Mouse (Mus musculus) gastrocnemius, postnatal 36 days (tissue): Measurements from ENCODE around the gene Usp50. TPM values are rescaled to one million over a fixed set of nuclear protein-coding genes. Genes with fewer than 3 reads are reported as not detected.

Source experiments
- DNase-seq, 2 experiments: peaks; one replicate each; pipeline ENCODE4 v3.0.0; 2022
- intact Hi-C: fragments of 180-260 bp; cut with DNase I; formaldehyde crosslinking; loops from one replicate; pipeline ENCODE4 v1.15.1; 2025
- total RNA-seq, 2 experiments: library from RNA; stranded (reverse); gene quantifications; 2 replicates each; pipeline ENCODE4 v1.2.3; 2021

Gene Usp50
- total RNA-seq, 2 experiments from 2014 or later: 0.32 to 0.33 TPM

DNA sequence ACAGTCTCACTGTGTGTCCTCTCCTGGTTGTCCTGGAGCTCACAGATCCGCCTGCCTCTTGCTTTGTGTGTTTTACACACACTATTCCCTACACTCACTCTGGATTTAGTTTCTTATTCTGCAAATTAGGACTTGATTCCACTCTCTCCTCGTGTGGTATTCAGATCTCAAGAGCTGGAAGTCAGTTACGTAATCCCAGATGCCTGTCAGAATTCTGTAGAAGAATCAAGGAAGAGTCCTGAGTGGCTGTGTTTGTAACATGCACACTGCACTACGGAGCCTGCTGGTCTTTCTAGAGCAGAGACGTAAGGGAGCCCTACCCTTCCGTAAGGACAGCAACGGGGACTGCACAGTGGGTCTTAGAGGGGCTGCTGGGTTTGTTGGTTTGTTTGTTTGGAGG lies 23.9 kb downstream of the Usp50 start:
- intact Hi-C loops: no loop called here
- no peak for DNase-seq

DNA sequence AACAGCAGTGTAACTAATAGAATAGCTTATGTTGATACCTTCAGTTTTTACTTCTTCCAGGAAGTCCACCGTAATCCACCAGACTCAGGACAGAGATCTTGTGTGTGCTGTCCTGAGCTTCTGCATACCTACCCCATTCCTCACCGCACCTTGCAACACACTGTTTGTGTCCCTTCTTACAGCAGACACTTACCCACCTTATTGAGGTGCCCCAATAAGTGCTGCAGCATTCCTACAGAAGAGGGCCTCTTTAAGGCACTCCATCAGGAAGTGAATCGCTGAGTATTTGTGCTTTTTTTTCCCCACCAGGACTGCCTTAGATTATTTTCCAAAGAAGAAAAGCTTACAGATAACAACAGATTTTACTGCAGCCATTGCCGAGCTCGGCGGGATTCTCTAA lies 27.6 kb downstream of the Usp50 start:
- intact Hi-C loops: no loop called here

DNA sequence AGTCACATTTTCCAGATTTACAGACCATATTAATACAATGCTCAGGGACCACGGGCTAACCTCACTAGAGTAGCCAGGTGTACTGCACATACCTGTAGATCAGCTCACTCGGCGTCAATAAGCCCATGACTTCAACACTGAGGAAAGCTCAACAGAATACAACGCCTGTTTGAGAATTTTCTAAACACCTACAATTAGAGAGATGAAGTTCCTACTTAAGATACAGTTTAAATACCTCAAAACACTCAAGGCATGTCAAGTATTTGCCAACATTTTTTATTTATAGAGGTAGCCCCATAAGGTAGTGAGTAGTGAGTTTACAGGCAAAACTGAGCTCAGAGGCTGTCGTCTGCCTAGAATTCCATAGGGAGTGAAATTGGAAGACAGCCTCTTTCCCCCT lies 39.9 kb downstream of the Usp50 start:
- no peak for DNase-seq
- intact Hi-C loops: no loop called here

More for the DNA sequence above, 27.6 kb downstream of the Usp50 start:
- no peak for DNase-seq

DNA sequence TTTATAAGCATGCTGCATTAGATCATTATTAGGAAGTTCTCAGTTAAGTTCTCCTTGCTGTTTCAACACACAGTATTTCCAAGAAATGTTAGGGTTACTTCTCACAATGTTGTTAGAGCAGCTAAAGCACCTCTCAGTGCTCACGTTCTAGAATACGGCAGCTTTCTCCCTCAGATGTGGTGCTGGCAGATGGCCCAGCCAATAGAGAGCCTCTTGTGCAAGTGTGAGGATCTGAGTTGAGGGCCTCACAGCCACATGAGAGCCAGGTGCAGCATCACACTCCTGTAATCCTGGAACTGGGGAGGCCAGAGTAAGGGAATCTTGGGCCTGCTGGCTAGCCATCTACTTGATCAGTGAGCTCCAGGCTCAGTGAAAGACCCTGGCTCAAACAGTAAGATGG lies 43.0 kb downstream of the Usp50 start:
- intact Hi-C loops: no loop called here
- DNase-seq: no peak

DNA sequence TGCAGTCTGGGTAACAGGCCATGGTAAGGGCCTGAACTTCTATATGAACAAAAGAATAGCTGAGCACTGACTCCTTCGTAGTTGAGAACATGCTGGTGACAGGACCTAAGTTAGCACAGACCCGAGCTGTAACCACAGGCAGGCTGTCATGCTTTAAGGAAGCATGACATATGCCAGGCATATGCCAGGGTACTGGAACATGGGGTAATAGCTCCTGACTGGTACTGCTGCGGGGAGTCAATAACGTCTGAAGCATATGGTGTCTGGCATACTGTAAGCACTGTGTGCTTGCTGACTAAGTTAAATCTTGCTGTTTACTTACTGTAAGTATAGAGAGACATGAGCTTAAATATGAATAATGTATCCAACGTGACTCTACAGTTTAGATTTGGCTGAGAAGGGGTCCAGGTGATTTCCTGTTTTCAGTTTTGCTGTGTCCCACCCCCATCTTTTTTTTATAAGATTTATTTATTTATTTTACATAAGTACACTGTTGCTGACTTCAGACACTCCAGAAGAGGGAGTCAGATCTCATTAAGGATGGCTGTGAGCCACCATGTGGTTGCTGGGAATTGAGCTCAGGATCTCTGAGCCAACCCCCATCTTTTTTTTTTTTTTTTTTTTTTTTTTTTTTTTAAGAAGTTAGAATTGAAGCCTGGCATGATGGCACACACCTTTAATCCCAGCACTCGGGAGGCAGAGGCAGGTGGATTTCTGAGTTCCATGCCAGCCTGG lies 47.8 kb downstream of the Usp50 start:
- intact Hi-C loops: loop anchor here (10.0 kb wide), 1 partner anchor 279 kb away; no protein-coding TSS in a partner anchor

DNA sequence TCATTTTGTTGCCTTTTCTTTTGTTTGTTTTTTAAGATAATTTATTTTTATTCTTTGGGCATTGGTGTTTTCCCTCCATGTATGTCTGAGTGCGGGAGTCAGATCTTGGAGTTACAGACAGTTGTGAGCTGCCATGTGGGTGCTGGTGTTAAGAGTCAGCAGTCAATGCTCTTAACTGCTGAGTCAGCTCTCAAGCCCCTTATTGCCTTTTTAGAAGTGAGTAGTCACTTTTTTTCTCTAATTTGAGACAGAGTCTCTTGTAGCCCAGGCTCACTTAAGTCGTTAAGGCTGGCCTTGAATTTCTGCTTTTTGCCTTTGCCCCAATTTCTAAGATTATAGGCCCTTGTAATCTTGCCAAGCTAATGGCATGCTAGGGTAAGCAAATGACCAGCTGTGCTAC lies 52.8 kb downstream of the Usp50 start:
- no peak for DNase-seq
- intact Hi-C loops: loop anchor here (10.0 kb wide), 1 partner anchor 284 kb away; no protein-coding TSS in a partner anchor

More for the DNA sequence above, 47.8 kb downstream of the Usp50 start:
- DNase-seq: no peak

DNA sequence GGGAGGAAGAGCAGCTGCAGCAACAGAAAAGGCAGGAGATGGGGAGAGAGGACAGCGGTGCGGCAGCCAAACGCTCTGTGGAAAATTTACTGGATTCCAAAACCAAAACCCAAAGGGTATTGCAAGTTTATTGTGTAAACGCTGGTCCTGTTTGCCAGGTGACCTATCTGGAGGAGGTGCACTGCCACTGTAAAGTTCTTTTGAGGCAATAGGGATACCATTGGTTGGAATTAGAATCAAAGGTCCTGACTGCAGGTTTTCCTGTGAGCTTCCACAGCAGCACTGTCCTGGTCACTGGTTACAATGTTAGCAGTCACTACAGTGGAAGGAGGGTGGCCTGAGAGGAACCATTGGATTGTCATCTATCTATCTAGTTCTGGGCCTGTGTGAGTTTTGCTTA lies 54.1 kb downstream of the Usp50 start:
- no peak for DNase-seq
- intact Hi-C loops: no loop called here

DNA sequence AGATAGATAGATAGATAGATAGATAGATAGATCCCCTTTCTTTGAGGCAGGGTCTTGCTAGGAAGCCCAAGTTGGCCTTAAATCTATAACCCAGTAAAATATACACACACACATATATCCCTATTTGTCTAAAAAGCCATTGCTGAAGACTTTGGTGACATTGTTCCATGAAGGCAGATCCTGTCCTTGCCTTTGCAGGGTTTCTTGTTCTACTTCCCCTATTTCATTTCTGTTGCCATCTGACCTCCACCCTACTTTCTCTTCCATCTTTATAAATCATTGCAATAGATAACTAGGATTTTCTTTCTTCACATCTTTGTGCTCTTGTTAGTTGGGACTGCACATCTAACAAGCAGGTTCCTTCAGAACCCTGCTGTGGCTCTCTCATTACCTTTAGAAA lies 70.3 kb downstream of the Usp50 start:
- no peak for DNase-seq
- intact Hi-C loops: no loop called here

DNA sequence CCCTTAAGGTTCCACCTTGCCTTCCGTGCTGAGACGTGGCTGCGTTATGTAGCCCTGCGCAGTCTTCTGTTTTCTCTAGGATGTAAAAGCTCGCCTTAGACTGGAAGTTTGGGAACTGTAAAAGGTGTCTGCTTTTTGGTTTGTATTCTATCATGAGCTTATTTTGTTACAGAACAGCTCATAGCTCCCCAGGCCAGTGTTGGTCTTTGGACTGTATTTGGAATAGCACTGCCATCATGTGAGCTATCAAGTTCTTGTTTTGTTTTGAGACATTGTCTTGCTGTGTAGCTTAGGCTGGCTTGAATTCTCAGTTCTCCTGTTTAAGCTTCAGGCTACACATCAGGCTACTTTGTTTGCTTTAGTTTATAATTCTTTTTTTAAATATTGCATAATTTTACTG lies 70.7 kb downstream of the Usp50 start:
- DNase-seq: no peak
- intact Hi-C loops: no loop called here

DNA sequence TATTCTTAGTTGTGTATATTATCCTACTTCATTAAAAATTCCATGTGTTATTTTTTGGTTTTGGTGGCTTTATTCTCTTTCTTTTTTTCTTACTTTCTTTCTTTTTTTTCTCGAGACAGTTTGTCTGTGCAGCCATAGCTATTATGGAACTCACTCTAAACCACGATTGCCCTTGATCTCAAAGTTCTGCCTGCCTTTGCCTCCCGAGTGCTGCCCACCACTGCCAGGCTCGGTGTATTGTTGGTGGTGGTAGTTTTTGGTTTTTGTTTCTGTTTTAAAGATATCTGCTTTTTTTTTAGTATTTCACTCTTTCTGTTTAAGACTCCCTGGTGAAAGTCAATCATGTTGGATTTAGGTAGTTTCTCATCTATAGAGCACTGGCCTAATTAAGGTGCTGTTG lies 74.9 kb downstream of the Usp50 start:
- intact Hi-C loops: no loop called here
- no peak for DNase-seq

DNA sequence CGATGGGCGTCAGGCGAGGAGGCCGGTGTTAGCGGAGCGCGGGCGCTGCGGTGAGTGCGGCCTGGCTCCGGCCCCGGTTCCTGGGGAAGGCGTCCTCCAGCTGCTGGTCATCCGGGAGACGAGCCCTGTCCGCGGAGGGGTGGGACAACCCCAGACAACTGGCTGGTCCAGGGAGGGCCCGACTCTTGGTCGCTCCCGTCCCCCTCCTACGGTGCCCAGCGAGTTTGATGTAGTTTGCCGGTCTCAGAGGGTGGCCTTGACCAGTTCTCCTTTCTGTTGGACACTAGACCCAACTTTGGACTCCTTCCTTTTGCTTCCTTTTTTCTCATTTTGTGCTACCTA lies 75.9 kb downstream of the Usp50 start:
- intact Hi-C loops: no loop called here
- no peak for DNase-seq

DNA sequence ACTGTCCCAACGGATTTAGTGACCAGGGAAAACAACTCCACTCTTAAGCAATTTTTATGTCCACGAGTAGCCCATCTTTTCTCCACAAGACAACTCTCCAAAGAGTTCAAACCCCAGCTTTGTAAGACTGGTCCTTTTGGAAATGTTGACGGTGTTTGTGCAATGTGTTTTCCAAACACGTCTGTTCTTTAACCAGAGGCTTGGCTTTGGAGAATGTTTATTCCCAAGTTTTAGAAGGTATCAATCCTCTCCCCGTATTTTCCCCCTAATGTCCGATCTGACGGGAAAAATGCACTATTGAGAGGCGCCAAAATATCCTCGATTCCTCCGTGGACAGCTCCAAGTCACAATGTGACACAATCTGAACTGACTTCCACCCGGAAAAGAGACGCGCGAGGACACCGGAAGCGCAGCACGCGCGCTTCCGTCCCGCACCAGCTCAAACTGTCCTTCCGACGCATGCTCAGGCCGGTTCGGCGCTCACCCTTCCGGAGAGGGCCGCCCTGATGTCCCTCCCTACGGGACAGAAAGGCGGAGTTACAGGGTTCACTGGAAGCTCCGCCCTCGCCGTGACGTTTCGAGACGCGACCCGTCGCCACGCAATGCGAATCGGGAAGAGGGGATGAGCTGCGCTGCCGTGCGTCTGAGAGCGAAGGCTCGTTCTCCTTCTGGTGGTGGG lies 76.4 kb downstream of the Usp50 start, which contains the start of gene Usp8:
TSS of gene Usp8 (plus strand) at position 570 of the 679 bp plus-strand sequence.
- intact Hi-C loops: no loop called here
- DNase-seq: peak; percentile 96

DNA sequence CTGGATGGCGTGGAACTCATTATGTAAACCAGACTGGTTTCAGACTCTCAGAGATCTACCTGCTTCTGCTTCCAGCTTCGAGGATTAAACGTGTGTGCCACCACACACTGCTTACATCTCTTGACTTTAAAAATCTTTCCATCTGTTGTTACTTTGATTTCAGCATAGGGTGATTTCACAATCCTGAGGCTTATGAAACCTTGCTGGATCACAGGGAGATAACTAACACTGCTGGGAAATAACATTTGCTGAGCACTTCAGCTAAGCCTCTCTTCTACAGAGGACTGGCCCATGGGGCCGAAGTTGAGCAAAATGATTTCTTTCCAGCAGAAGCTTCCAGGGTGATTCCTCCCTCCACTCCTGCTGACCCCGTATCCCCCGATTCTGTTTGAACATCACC lies 88.0 kb downstream of the Usp50 start:
- DNase-seq: no peak
- intact Hi-C loops: no loop called here

DNA sequence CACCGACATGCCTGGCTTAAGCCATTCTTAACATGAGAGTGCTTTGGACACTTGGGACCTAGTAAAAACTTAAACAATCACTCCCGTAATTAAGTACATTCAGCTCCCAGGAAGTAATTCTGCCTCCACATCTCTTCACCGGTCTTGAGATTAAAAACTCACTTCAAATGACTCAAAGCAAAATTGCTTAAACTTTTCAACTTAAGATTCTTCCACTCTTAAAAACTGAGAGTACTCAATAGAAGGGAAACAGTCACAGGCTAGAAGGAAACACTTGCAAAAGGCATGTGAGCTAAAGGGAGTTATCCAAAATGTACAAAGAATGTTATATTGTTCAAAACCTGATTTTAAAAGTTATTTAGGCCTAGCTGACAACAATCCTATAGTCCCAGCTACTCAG lies 92.0 kb downstream of the Usp50 start:
- no peak for DNase-seq
- intact Hi-C loops: no loop called here

DNA sequence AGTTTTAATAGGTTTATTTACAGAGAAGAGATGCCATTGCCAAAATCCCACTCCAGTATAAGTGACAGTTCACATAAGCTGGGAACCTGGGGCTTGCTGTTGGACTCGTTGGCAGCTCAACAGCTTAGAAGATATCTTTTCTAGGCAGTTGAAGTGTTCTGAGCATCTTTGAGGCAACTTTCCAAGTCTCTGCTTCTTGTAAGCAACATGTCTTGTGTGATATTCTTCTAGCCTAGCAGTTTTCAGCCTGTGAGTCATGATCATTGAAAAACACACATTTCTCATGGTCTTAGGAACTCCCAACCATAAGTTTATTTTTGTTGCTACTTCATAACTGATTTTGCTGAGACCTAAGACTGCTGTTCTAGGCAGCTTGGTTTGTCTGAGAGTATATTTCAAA lies 100.3 kb downstream of the Usp50 start:
- no peak for DNase-seq
- intact Hi-C loops: no loop called here

DNA sequence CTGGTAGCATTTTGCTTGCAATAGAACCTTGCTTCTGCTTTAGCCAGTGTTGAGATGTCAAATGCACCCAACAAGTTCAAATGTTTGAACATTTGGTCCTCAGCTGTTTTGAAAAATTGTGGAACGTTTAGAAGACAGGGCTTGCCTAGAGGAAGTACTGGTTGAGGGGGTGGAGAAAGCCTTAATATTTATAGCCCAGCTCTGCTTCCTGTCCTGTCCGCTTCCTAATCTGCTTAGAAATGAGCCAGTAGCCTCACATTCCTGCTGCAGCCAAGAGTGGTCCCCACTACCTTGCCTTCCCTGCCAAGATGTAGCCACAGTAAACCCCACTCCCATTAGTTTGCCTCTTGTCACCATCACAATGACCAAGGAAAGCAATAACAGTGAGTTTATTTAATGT lies 100.9 kb downstream of the Usp50 start:
- intact Hi-C loops: no loop called here
- DNase-seq: no peak

DNA sequence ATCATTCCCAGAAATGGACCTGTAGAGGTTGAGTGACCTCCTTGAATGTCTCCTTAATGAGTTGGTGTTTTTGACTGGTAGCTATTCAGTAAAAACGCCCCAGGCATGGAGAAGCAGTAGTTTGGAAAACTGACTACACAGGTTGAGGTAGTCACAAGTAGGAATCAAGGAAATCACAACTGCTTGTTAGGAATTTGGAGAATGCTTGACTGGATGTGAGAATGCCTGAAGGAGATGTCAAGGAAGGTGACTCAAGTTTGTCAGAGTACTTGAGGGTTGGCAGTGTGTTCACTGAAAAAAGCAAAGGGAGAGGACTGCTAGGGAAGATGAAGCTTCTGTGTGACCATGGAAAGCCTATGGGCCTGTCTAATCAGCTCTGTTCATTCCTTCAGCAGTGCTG lies 105.9 kb downstream of the Usp50 start:
- intact Hi-C loops: no loop called here

DNA sequence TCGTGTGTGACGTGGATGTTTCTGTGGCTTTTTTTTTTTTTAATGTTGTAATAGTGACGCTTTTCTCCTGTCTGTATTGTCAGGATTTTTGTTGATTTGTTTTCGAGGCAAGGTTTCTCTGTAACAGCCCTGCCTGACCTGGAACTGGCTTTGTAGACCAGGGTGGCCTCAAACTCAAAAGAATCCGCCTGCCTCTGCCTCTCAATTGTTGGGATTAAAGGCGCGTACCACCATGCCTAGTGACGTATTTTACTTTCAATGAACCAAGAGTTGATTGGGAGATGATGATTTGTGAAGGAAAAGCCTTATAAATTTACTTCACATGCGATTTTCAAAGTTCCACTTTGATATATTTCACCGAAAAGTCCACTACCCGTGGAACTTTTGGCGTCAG lies 107.2 kb downstream of the Usp50 start, which contains the start of gene Gabpb1:
TSS of gene Gabpb1 (minus strand) at position 216 of the 394 bp plus-strand sequence.
- no peak for DNase-seq
- intact Hi-C loops: no loop called here

More for the DNA sequence above, 105.9 kb downstream of the Usp50 start:
- no peak for DNase-seq

DNA sequence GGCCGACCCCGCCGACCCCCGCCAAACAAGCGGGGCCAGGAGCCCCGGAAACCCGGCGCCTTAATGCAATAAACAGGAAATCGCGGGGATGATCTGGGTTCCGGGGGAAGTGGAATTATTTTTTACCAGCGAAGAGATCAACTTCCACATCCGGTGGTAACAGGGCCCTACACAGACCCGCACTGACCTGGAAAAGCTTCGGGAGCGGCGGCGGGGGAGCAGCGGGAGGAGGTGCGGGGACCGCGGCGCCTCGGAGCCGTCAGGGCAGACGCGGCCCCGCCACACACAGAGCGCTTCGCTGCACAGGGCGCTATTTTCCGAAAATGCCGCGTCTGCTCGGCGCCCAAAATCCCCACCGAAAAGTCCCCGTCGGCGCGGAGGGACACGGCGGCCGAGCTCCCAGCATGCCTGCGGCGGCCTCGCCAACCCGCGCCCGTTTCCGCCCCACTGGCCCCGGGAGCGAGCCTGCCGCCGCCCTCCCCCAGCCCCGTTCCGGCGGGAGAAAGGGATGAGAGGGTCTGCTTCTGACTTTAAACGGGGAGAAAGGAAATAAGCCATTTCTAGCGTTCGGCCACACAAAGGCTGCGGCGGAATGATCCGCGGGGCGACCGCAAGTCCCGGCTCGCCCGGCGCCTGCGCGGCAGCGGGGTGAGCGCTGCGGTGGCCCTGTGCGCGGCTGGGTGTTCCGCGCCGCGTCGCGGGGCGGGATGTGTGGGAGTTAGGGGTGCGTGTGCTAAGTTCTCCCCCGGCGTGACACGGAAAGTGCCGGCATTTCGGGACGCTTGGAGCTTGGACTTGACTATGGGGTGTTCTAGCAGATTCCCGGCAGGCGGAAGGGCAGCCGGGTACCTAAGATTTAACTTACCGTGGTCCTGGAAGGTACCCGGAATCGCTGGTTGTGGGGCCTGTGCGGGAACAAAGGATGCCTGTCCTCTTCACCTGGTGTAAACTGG lies 107.8 kb downstream of the Usp50 start:
- intact Hi-C loops: no loop called here
- DNase-seq: peak; percentile 76 to 92

DNA sequence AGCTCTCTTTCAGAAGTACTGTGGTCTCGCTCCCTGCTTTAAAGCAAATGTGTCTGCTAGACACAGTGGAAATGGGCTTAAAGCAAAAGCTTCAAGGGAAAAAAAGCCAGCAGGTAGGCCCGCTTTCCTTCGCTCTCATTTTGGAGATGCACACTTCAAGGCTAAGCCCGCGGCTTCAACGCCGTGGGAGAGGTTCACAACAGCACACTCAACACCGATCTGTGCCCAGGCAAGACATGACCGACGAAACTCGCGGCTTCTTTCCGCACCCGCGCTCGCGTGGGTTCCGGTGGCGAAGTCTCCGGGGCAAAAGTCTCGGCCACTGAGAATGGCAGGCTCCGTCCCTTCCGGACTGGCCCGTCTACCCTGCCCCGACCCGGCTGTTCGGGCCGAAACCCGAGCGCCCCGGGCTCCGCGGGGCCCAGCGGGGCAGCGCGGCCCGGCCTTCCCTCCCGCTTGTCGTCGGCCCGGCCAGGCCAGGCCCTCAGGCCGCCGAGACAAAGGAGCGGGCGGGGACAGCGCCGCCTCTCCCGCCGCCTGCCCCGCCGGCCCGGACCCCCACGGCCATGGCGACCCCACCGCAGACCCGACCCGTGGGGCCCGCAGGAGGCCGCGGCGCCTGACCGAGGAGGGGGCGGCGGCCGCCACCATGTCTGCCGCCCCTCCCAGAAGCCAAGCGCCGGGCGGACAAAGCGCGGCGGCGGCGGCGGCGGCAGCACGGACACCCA lies 108.7 kb downstream of the Usp50 start:
- intact Hi-C loops: no loop called here

More for the DNA sequence above, 108.7 kb downstream of the Usp50 start:
- DNase-seq: peak; percentile 7 to 63
